Mouse (Mus musculus) cerebellum, adult 18-20 months (tissue): ENCODE data around the gene Isl2.
A peak's percentile ranks its signal among the peaks of the same experiment; 100 is the strongest.

ENCODE experiments used
- DNase-seq, 2 experiments: peaks; one replicate each; pipeline ENCODE4 v3.0.0; 2021

Isl2 gene

GRCm38 (mm10) chr9:55538377-55538776 lies at the start of gene Isl2:
Gene Isl2 (plus strand): TSS chr9:55538672.
- DNase-seq: peak in 1 of 2 experiments; percentile 16

- no peak for DNase-seq
These were observed 30.6 kb upstream of the Isl2 start for GRCm38 (mm10) chr9:55507922-55508321.

- DNase-seq: no peak
These were observed 29.8 kb upstream of the Isl2 start for GRCm38 (mm10) chr9:55508701-55509100.

GRCm38 (mm10) chr9:55509731-55510130 lies 28.7 kb upstream of the Isl2 start:
- DNase-seq: no peak

- no peak for DNase-seq
These were observed 27.7 kb upstream of the Isl2 start for GRCm38 (mm10) chr9:55510651-55511235.

GRCm38 (mm10) chr9:55511521-55511993 lies 26.9 kb upstream of the Isl2 start:
- peak in 1 of 2 experiments; percentile 34 for DNase-seq

GRCm38 (mm10) chr9:55512027-55512543 lies 26.4 kb upstream of the Isl2 start, which contains the start of gene Etfa:
Gene Etfa (minus strand): TSS chr9:55512243.
- DNase-seq: peak; percentile 92 to 96

- DNase-seq: no peak
These were observed 12.8 kb upstream of the Isl2 start for GRCm38 (mm10) chr9:55525716-55526115.

- DNase-seq: peak; percentile 49 to 53
These were observed 2.6 kb upstream of the Isl2 start for GRCm38 (mm10) chr9:55535907-55536306.

GRCm38 (mm10) chr9:55539006-55539405 lies 534 bp downstream of the Isl2 start:
- no peak for DNase-seq

GRCm38 (mm10) chr9:55539661-55540390 lies 1.4 kb downstream of the Isl2 start:
- DNase-seq: peak in 1 of 2 experiments; percentile 30

- peak in 1 of 2 experiments; percentile 27 for DNase-seq
These were observed 1.9 kb downstream of the Isl2 start for GRCm38 (mm10) chr9:55540391-55540770.

- DNase-seq: no peak
These were observed 2.4 kb downstream of the Isl2 start for GRCm38 (mm10) chr9:55540888-55541287.

GRCm38 (mm10) chr9:55541681-55542365 lies 3.4 kb downstream of the Isl2 start:
- peak in 1 of 2 experiments; percentile 44 for DNase-seq

GRCm38 (mm10) chr9:55542366-55543325 lies 4.2 kb downstream of the Isl2 start:
- DNase-seq: peak in 1 of 2 experiments; percentile 26

GRCm38 (mm10) chr9:55543336-55543702 lies 4.8 kb downstream of the Isl2 start:
- DNase-seq: no peak

GRCm38 (mm10) chr9:55543703-55544401 lies 5.4 kb downstream of the Isl2 start:
- peak in 1 of 2 experiments; percentile 59 for DNase-seq

- peak in 1 of 2 experiments; percentile 41 for DNase-seq
These were observed 6.5 kb downstream of the Isl2 start for GRCm38 (mm10) chr9:55544861-55545555.

- peak in 1 of 2 experiments; percentile 34 for DNase-seq
These were observed 7.2 kb downstream of the Isl2 start for GRCm38 (mm10) chr9:55545556-55546175.
